Mouse (Mus musculus) embryo, embryonic 10.5 days (tissue): ENCODE measurements at regions not wholly inside any gene's neighbourhood (a gene's known extent, or its start where the extent isn't known, plus 50 kb on each side); places are given as distances from the start of the nearest gene placed in this dataset.

Experiments used
- DNase-seq: peaks from one replicate; pipeline ENCODE4 v3.0.0-alpha.2; 2015; ENCODE audit warnings: low spot score

DNA sequence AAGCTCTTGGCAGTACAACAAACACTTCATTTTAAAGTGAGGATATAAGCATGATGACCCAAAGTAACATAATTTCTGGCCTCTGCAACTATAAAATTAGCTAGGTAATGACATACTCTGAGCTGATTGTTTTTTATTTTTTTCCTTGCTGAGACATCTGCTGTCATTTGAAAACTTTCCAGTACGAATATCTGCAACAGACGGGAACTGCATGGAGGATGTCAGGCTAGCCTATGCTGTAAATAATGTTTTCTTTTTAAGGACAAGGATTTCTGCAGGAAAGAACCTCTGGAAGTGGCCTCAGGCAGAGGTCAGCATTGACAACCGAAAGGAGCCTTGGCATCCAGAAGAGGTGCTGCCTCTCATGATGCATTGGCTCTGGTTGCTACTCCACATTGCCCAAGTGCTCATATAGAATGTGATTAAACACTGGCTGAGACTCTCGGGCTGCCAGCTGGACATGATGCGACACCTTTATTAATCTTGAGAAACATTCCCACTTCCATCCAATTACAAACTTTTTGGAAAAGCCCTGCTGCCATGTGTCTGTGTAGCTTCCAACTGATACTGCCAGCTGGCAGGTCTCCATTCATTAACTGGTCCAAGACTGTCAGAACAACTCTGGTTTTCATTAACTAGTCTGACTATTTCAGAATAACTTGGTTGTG, 837.9 kb downstream of the Ryr2 start:
- no peak for DNase-seq

GRCm38 (mm10) chr13:11247541-11247940, 859.2 kb downstream of the Ryr2 start:
- DNase-seq = peak; percentile 72

- no peak for DNase-seq
Measured at GRCm38 (mm10) chr13:11216671-11217330, 856.2 kb upstream of the Chrm3 start.

- DNase-seq = peak; percentile 14
Measured at GRCm38 (mm10) chr13:11210109-11210508, 849.5 kb upstream of the Chrm3 start.

- no peak for DNase-seq
Measured at GRCm38 (mm10) chr13:11205216-11205786, 844.7 kb upstream of the Chrm3 start.

- no peak for DNase-seq
Measured at GRCm38 (mm10) chr13:11201978-11202377, 841.3 kb upstream of the Chrm3 start.

DNA sequence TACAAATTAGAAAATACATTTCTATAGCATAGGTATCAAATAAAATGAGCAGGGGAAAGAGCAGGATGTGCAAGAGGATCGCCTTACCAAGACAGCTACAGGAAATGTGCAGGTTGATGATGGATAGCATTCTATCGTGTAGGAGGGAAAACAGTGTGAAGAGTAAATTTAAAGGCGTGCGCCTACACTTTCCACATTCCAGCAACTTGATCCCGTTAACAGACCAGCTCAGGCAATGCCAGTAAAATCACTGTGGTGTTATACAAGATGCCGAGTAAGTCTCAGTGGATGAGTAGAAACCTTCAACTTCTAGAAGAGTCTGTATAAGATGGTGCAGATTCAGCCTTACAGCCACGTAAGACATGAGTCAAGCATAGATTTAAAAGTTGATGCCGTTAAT, 831.8 kb upstream of the Chrm3 start:
- DNase-seq = no peak

GRCm38 (mm10) chr13:11181191-11181590, 820.5 kb upstream of the Chrm3 start:
- no peak for DNase-seq

DNA sequence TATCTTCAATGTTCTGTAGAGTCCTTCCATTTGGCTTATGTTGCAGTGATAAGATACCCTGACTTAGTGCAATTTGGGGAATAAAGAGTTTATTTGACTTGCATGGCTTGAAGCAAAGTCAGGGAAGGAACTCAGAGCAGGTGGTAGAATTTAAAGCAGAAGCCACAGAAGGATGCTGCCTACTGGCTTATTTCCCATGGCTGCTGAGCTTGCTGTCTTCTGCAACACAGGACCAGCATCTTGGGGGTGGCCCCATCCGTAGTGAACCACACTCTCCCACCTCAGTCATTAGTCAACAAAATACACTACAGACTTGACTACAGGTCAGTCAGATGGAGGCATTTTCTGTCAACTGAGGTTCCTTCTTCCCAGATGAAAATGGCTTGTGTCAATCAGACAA, 819.7 kb upstream of the Chrm3 start:
- DNase-seq = no peak

GRCm38 (mm10) chr13:11178586-11178985, 817.9 kb upstream of the Chrm3 start:
- no peak for DNase-seq

DNA sequence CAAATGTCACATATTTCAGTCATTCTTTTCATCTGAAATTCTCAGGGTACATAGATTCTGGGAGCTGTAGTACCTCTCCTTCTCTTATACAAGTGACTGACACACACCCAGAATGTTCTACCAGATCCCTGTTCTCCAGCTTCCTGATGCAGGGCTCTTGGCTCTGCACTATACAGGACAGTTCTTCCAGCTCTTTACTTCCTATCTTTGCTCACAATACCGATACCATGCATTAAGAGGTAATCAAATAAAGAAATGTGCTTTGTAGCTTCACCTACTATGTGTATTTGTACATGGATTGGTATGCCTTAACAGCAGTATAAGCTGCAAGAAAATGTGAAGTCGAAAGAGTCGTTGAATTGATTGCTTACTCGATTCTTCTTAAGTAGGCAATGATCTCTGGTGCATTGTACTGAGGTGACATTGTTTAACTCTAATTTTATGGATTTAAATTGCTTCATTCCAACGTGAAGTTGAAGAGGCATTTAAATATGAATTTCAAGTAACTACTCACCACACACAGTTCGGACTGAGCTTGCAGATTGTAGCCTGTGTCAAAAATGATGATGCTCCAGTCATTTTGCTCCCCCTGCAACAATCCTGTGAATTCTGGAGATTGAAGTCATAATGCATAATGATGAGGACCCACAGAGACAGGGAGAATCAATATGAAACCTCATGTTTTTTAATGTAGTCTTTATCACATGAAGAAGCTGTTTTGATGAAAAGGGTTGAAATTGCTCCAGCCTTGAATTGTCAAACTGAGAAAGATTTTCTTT, 817.2 kb upstream of the Chrm3 start:
- DNase-seq = no peak

- no peak for DNase-seq
Measured at GRCm38 (mm10) chr13:11167115-11167514, 806.5 kb upstream of the Chrm3 start.

DNA sequence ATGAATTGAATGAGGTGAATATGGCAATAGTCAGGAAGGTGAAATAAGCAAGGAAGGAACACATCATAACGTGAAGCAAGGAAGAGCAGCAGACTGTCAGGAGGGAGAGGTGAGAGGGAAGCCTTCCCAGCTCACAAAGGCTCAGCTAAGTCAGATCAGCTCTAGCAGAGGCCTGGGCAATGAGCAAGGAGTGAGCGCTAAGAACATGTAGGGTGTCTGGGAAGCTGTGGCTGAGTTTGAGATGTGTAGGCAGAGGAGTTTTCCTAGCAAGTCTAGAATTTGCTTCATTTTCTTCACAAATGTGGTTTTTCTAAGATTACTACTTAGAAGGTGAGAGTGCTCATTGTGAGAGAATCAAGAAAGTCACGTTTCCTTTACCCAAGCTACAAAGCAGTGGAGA, 803.5 kb upstream of the Chrm3 start:
- DNase-seq = no peak

- DNase-seq = no peak
Measured at GRCm38 (mm10) chr13:11147268-11147667, 786.6 kb upstream of the Chrm3 start.

- DNase-seq = no peak
Measured at GRCm38 (mm10) chr13:11107693-11108092, 747.0 kb upstream of the Chrm3 start.

DNA sequence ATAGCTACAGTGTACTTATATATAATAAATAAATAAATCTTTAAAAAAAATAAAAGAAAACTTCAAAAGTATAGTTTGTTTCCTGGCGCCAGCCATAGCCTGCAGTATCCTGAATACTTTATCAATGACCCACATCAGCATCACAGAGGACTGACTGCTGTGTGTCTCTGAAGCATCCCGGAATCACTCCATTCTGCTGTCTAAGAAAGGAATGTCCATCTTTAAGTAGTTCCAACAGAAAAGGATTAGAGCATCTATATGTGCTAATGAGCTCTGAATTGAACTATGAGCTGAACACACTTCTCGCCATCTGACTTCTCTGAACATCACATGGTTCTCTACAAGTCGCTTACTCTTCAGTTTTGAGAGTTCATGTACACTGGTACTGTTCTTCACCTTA, 745.8 kb upstream of the Chrm3 start:
- DNase-seq = no peak

GRCm38 (mm10) chr13:11105571-11105970, 744.9 kb upstream of the Chrm3 start:
- DNase-seq = no peak

GRCm38 (mm10) chr13:11099586-11099950, 738.9 kb upstream of the Chrm3 start:
- DNase-seq = no peak

DNA sequence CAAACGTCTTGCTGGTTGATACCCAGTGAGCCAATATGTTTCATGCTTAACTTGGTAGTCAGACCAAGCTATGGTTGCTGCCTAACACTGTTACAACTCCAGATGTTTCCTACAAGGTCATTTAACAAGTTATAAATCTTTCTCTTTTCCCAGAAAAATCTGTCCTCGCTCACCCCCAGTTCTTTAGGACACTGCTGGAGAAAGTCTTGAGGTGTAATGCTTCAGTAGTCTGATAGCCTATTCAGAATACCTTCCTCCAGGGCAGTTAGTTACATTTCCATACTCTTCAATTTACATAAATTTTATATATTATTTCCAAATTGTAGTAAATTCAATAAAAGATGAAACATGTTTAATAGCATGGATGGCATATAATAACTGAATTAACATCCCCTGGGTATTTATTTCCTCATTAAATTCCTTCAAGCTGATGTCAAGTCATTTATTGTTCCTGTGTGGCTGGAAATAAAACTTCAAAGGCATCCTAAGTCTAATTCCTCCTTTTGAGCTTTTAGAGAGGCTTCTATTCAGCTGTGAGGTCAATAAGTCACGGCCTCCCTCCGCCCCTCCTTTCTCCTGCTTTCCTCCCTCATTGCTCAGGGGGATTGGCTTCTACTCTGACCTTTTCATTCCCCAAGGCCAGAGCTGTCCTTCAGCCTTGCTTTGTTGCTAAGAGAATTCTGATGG, 738.4 kb upstream of the Chrm3 start:
- peak; percentile 94 for DNase-seq

GRCm38 (mm10) chr13:11092911-11093310, 732.3 kb upstream of the Chrm3 start:
- no peak for DNase-seq
